Mouse (Mus musculus) cerebellum, adult 2 months (tissue): ENCODE measurements around the gene Mtmr1.

ENCODE experiments used
- CTCF ChIP-seq: fragments of 200-500 bp; IDR thresholded peaks from 2 replicates; pipeline ENCODE4 v1.5.1; 2011; ENCODE audit warnings: low read depth, mild to moderate bottlenecking, control low read depth, low read length, moderate library complexity, borderline replicate concordance; ENCODE audit not compliant: insufficient read depth
- POLR2A ChIP-seq: fragments of 200-500 bp; IDR thresholded peaks from 2 replicates; pipeline ENCODE4 v1.6.1; 2011; ENCODE audit warnings: low read length, control low read depth, borderline replicate concordance; ENCODE audit not compliant: insufficient read depth

- no peak for TF ChIP-seq CTCF
- no peak for TF ChIP-seq POLR2A
These were observed 69.9 kb downstream of the Mtmr1 start for GRCm38 (mm10) chrX:71434448-71434847.
